Mouse (Mus musculus): Measurements from ENCODE around the gene Opa3.

The Opa3 gene

GRCm38 (mm10) chr7:19227883-19228792 lies at the start of gene Opa3:
Gene Opa3, plus strand, starts transcription at chr7:19228334.
- peak; percentile 100 for DNase-seq (ENCODE audit: low read depth, low spot score)

DNA sequence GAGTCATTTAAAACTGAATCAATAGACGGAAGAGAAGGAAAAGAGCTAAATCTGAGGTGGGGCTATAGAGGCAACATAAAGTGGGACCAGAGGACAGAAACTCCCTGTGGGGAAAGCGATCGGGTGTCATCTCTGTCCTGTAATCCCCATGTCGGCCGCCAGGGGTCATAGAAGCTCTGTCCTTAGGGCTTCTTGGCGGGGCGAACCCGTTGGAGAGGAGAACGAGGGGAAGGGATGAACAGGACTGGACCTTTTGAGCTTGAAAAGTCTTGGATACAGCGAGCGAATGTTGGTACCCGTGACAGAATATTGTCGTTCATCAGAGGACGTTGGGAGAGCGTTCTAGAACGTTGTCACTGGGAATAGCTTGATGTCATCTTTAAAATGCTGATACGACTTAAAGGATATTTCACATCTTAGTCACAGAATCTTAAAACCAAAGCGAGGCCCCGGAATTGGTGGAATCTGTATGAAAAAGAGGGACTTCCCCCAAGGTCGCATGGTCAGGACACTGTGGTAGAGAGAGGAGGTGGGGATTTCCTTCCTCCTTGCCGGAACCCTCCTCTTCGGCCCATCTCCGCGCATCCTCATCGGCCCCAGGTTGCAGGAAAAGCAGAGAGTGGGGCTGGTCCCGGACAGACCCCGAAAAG lies 49.6 kb upstream of the Opa3 start:
- peak; percentile 90 for DNase-seq (ENCODE audit: low read depth, low spot score)

- DNase-seq (ENCODE audit: low read depth, low spot score): peak; percentile 79
These were observed 49.0 kb upstream of the Opa3 start for GRCm38 (mm10) chr7:19179173-19179572.

- DNase-seq (ENCODE audit: low read depth, low spot score): peak; percentile 85
These were observed 48.2 kb upstream of the Opa3 start for GRCm38 (mm10) chr7:19179936-19180335.

- peak; percentile 90 for DNase-seq (ENCODE audit: low read depth, low spot score)
These were observed 47.2 kb upstream of the Opa3 start for GRCm38 (mm10) chr7:19180862-19181429.

DNA sequence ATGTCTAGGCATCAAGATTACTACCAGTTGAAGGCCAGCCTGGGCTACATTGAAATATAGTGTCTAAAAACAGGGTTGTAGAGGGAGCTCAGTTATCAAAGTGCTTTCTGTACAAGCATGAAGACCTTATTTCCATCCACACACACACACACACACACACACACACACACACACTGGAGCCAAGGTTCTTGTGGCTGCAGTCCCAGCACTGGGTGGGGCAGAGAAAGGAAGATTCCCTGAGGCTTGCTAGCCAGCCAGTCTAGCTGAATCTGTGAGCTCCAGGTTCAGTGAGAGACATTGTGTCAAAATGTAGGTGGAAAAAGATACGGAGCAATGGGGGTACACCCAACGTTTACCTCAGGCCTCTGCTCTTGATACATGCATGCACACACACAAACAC lies 43.9 kb upstream of the Opa3 start:
- no peak for DNase-seq (ENCODE audit: low read depth, low spot score)

DNA sequence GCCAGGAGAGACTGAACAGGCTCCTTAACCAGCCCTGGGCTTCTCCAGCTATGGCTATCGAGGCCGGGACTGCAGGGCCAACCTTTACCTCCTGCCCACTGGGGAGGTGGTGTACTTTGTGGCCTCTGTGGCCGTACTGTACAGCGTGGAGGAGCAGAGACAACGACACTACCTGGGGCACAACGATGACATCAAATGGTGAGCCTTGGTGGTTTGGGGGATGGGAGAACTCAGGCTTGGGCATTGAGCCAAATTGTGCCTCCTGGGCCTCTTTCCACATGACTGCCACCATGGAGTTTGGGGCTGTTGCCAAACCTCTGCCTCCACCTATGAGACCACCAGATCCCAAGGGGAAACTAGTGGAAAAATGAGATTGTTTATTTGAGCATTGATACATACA lies 43.4 kb upstream of the Opa3 start:
- no peak for DNase-seq (ENCODE audit: low read depth, low spot score)

- DNase-seq (ENCODE audit: low read depth, low spot score): peak; percentile 70
These were observed 33.5 kb upstream of the Opa3 start for GRCm38 (mm10) chr7:19194676-19195075.

- DNase-seq (ENCODE audit: low read depth, low spot score): peak; percentile 85
These were observed 31.5 kb upstream of the Opa3 start for GRCm38 (mm10) chr7:19196676-19197075.

- DNase-seq (ENCODE audit: low read depth, low spot score): peak; percentile 80
These were observed 30.1 kb upstream of the Opa3 start for GRCm38 (mm10) chr7:19197985-19198384.

- DNase-seq (ENCODE audit: low read depth, low spot score): no peak
These were observed 26.5 kb upstream of the Opa3 start for GRCm38 (mm10) chr7:19201660-19202059.

- DNase-seq (ENCODE audit: low read depth, low spot score): peak; percentile 99
These were observed 25.9 kb upstream of the Opa3 start for GRCm38 (mm10) chr7:19202065-19202850.

DNA sequence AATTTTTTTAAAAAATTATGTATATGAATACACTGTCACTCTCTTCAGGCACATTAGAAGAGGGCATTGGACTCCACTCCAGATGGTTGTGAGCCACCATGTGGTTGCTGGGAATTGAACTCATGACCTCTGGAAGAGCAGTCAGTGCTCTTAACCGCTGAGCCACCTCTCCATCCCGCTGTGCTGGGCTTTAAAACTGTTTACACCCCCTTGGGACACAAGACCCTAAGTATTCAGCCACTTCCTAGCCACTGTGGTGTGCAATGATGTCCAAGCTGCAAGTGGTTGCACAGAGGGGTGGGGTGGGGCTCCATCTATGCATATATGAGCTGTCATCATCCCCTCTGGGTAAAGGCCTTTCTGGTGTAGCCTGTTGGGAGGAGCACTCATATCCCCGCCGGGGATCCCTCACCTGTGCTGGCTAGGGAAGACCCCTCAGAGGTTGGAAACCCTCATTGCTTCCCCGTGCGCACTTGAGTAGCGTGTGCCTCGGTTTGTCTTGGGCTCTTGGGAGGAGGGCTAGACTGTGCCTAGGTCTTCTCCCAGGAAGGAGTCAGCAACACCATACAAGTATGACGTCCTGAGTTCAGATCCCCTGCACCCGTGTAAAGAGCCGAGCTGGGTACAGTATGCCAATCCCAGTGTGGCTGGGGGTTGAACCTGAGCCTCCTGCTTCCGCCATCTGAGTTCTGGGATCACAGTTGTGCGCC lies 19.8 kb upstream of the Opa3 start:
- DNase-seq (ENCODE audit: low read depth, low spot score): peak; percentile 65

DNA sequence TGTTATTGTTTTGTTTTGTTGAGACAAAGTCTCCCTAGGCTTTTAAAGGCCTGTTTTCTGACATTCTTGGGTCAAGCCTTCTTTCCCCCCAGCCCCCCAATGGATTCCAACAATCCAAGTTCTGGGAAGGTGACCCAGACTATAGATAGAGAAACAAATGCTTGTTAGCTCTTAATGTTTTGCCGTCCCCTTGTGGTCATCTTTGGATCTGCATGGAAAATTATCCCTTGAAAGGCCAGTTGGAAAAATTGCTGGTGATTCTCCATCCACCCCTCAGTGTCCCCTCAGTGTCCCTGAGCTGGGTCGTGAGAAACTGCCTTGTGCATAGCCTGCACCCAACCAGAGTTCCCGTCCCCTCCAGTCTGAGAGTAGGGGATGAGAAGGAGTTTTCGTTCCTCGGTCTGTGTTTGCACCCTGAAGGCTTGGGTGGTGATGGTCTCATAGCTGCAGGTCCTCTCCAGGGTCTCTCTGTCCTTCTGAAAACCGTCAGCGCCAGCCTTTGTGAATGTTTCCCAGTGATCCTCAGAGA lies 19.1 kb upstream of the Opa3 start:
- DNase-seq (ENCODE audit: low read depth, low spot score): peak; percentile 85

GRCm38 (mm10) chr7:19209494-19209893 lies 18.6 kb upstream of the Opa3 start:
- peak; percentile 87 for DNase-seq (ENCODE audit: low read depth, low spot score)

GRCm38 (mm10) chr7:19210010-19210409 lies 18.1 kb upstream of the Opa3 start:
- DNase-seq (ENCODE audit: low read depth, low spot score): peak; percentile 90

GRCm38 (mm10) chr7:19211041-19211675 lies 17.0 kb upstream of the Opa3 start:
- peak; percentile 92 for DNase-seq (ENCODE audit: low read depth, low spot score)

DNA sequence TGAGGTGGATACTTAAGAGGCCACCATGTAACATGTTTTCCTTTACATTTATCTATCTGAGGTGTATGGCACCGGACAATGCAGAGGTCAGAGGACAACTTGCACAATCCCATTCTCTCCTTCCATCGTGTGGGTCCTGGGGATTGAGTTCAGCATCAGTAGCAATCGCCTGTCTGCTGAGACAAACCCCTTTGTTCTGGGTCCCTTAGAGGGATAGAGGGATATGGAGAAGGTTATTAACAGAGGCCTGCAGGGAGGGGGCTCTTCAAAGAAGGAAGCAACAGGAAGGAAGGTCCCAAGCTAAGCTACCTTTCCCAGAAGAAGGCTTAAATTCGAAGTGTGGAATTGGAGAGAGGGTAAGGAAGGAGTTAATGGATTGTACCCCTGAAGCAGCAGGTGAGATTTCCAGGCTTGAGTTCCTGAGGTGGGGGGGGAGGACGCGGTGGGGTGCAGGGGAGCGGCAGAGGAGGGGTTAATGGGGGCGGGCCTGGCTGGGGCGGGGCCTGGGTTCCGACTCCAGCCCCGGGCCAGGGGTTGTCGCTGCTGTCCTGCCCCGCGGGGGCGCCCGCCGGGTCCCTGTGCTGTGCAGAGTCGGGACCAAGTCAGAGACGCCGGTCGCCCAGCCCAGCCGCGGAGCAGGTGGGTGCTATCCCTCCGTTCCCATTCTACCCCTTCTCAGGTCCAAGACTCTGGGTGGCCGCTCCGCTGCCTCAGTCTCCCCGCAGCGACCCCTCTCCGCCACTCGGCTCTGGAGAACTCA lies 16.0 kb upstream of the Opa3 start, which contains the start of gene Gpr4:
Gene Gpr4 (plus strand): TSS at position 543 of the 760 bp plus-strand sequence.
- DNase-seq (ENCODE audit: low read depth, low spot score): peak; percentile 82

- DNase-seq (ENCODE audit: low read depth, low spot score): no peak
These were observed 14.7 kb upstream of the Opa3 start for GRCm38 (mm10) chr7:19213385-19213784.

Measured in R1 (cell line).